Mouse (Mus musculus): ENCODE data around the gene Tgm1.

GRCm38 (mm10) chr14:55722438-55722945 lies 8.8 kb upstream of the Tgm1 start:
- TF ChIP-seq CTCF (IDR thresholded peaks at IDR 0.05; ENCODE audit: low read depth, low read length): no peak
- no peak for TF ChIP-seq POLR2A (IDR thresholded peaks at IDR 0.05; ENCODE audit: borderline replicate concordance, low read depth, low read length)

Data from bone marrow macrophage, adult 2 months (primary cell).